Mouse (Mus musculus) lung, embryonic 16.5 days (tissue): ENCODE measurements around the gene Pheta1. TPM values are rescaled to one million over a fixed set of nuclear protein-coding genes. Genes with fewer than 3 reads are reported as not detected.

ENCODE experiments used
- ATAC-seq: fragments of 200-750 bp; cut with Nextera tagmentation; 2 replicates; pipeline ENCODE4 v1.8.0; 2017; ENCODE audit warnings: low read depth, mild to moderate bottlenecking, moderate library complexity
- H3K27ac ChIP-seq: fragments of 300-500 bp; sonication (generic); 2 replicates; pipeline ENCODE4 v1.5.1; 2014; ENCODE audit warnings: mild to moderate bottlenecking, control low read depth, low read length
- H3K27me3 ChIP-seq: fragments of 300-500 bp; sonication (generic); 2 replicates; pipeline ENCODE4 v1.6.1; 2014; ENCODE audit warnings: low read depth, low read length, mixed read lengths; ENCODE audit not compliant: control insufficient read depth, insufficient read depth
- H3K36me3 ChIP-seq: fragments of 300-500 bp; sonication (generic); 2 replicates; pipeline ENCODE4 v1.6.1; 2014; ENCODE audit warnings: low read length; ENCODE audit not compliant: control insufficient read depth, insufficient read depth
- H3K4me1 ChIP-seq: fragments of 300-500 bp; sonication (generic); replicated peaks from 2 replicates; pipeline ENCODE4 v1.6.1; 2014; ENCODE audit warnings: low read length, mixed read lengths; ENCODE audit not compliant: control insufficient read depth, insufficient read depth
- H3K4me2 ChIP-seq: fragments of 300-500 bp; sonication (generic); 2 replicates; pipeline ENCODE4 v1.6.1; 2014; ENCODE audit warnings: low read depth, low read length, control low read depth
- H3K4me3 ChIP-seq: fragments of 300-500 bp; sonication (generic); 2 replicates; pipeline ENCODE4 v1.5.1; 2014; ENCODE audit warnings: mild to moderate bottlenecking, low read length, control low read depth
- H3K9ac ChIP-seq: fragments of 300-500 bp; sonication (generic); 2 replicates; pipeline ENCODE4 v1.6.1; 2014; ENCODE audit warnings: low read length, control low read depth
- H3K9me3 ChIP-seq: fragments of 300-500 bp; sonication (generic); 2 replicates; pipeline ENCODE4 v1.6.1; 2016; ENCODE audit warnings: low read length; ENCODE audit not compliant: control insufficient read depth
- WGBS: fragments of 180-500 bp; shearing (Covaris S2); extraction: QIAGEN DNeasy Blood & Tissue Kit; methylation state at CpG from one replicate; pipeline ENCODE4 v1.1.7; 2014; 5-methylcytosine and 5-hydroxymethylcytosine counted together
- polyA plus RNA-seq: library from polyadenylated mRNA; unstranded; fragments of >200 nt; fragmentation: Nextera tagmentation; extraction: Ambion mirVana; gene quantifications from 2 replicates; pipeline ENCODE4 v1.2.1, GENCODE M21; 2015

Pheta1 gene
- polyA plus RNA-seq, 1 experiment from 2014 or later = 23.2 TPM

- Histone ChIP-seq H3K9me3 (no peaks in the 10 kb centered on the region), H3K27ac (no peak overlapping the region), H3K4me2 (no peak overlapping the region), H3K27me3 (no peaks in the 10 kb centered on the region), H3K4me1 (no peaks in the 10 kb centered on the region; the same call in 1 of the 2 replicates), H3K36me3 (peaks cover 59% of the 10 kb centered on the region), H3K9ac (no peak overlapping the region), H3K4me3 (no peak overlapping the region)
- ATAC-seq = no peak
- 78% methylated on average over 8 of the region's 8 CpGs for WGBS
These were observed 32.9 kb upstream of the Pheta1 start for GRCm38 (mm10) chr5:121815867-121816380.

- 98% methylated on average over 2 of the region's 2 CpGs for WGBS
- H3K4me1 ChIP-seq = no peaks in the 10 kb centered on the region
- no peak overlapping the region for H3K4me3 ChIP-seq
- peaks cover 53% of the 10 kb centered on the region for H3K36me3 ChIP-seq
- H3K9me3 ChIP-seq = no peaks in the 10 kb centered on the region
- no peaks in the 10 kb centered on the region for H3K27me3 ChIP-seq
- no peak for ATAC-seq
- H3K9ac ChIP-seq = no peak overlapping the region
- H3K4me2 ChIP-seq = no peak overlapping the region
- H3K27ac ChIP-seq = no peak overlapping the region
These were observed 32.2 kb upstream of the Pheta1 start for GRCm38 (mm10) chr5:121816611-121817010.

GRCm38 (mm10) chr5:121817551-121817950 is 31.2 kb upstream of the Pheta1 start:
- Histone ChIP-seq H3K36me3 (peaks cover 48% of the 10 kb centered on the region), H3K4me2 (no peak overlapping the region), H3K4me1 (no peaks in the 10 kb centered on the region), H3K9ac (no peak overlapping the region), H3K4me3 (no peak overlapping the region), H3K9me3 (no peaks in the 10 kb centered on the region), H3K27me3 (no peaks in the 10 kb centered on the region), H3K27ac (no peak overlapping the region)
- WGBS = 85% methylated on average over 9 of the region's 9 CpGs
- no peak for ATAC-seq

- WGBS = 89% methylated on average over 7 of the region's 7 CpGs
- no peaks in the 10 kb centered on the region for H3K9me3 ChIP-seq
- no peaks in the 10 kb centered on the region for H3K4me1 ChIP-seq
- H3K27ac ChIP-seq = no peak overlapping the region
- peaks cover 42% of the 10 kb centered on the region for H3K36me3 ChIP-seq
- H3K4me3 ChIP-seq = no peak overlapping the region
- no peak overlapping the region for H3K9ac ChIP-seq
- H3K27me3 ChIP-seq = no peaks in the 10 kb centered on the region
- no peak for ATAC-seq
- H3K4me2 ChIP-seq = no peak overlapping the region
These were observed 30.4 kb upstream of the Pheta1 start for GRCm38 (mm10) chr5:121818401-121818800.

- Histone ChIP-seq H3K27me3 (no peaks in the 10 kb centered on the region), H3K27ac (no peak overlapping the region), H3K4me2 (no peak overlapping the region), H3K9me3 (no peaks in the 10 kb centered on the region), H3K4me3 (no peak overlapping the region), H3K36me3 (peaks cover 37% of the 10 kb centered on the region), H3K4me1 (no peaks in the 10 kb centered on the region), H3K9ac (no peak overlapping the region)
- no peak for ATAC-seq
- WGBS = 91% methylated on average over 4 of the region's 4 CpGs
These were observed 29.9 kb upstream of the Pheta1 start for GRCm38 (mm10) chr5:121818862-121819261.

- Histone ChIP-seq H3K27ac (no peak overlapping the region), H3K4me3 (no peak overlapping the region), H3K4me2 (no peak overlapping the region), H3K27me3 (no peaks in the 10 kb centered on the region), H3K9ac (no peak overlapping the region), H3K9me3 (no peaks in the 10 kb centered on the region), H3K36me3 (peaks cover 33% of the 10 kb centered on the region), H3K4me1 (0 out of 2 replicates have a peak, but pooled peaks cover 3% of the 10 kb centered on the region)
- no peak for ATAC-seq
- WGBS = 88% methylated on average over 5 of the region's 5 CpGs
These were observed 29.2 kb upstream of the Pheta1 start for GRCm38 (mm10) chr5:121819559-121819958.

- H3K27ac ChIP-seq = no peak overlapping the region
- H3K4me1 ChIP-seq = 0 out of 2 replicates have a peak, but pooled peaks cover 3% of the 10 kb centered on the region
- no peak overlapping the region for H3K4me2 ChIP-seq
- 63% methylated on average over 2 of the region's 2 CpGs for WGBS
- H3K27me3 ChIP-seq = no peaks in the 10 kb centered on the region
- H3K9me3 ChIP-seq = no peaks in the 10 kb centered on the region
- H3K4me3 ChIP-seq = no peak overlapping the region
- no peak overlapping the region for H3K9ac ChIP-seq
- ATAC-seq = no peak
- peaks cover 33% of the 10 kb centered on the region for H3K36me3 ChIP-seq
These were observed 28.6 kb upstream of the Pheta1 start for GRCm38 (mm10) chr5:121820161-121820560.

- Histone ChIP-seq H3K27me3 (no peaks in the 10 kb centered on the region), H3K9ac (no peak overlapping the region), H3K4me1 (0 out of 2 replicates have a peak, but pooled peaks cover 3% of the 10 kb centered on the region), H3K4me2 (no peak overlapping the region), H3K9me3 (no peaks in the 10 kb centered on the region), H3K27ac (no peak overlapping the region), H3K4me3 (no peak overlapping the region), H3K36me3 (peaks cover 33% of the 10 kb centered on the region)
- ATAC-seq = no peak
- WGBS = 84% methylated on average over 3 of the region's 3 CpGs
These were observed 28.1 kb upstream of the Pheta1 start for GRCm38 (mm10) chr5:121820657-121821056.

GRCm38 (mm10) chr5:121821116-121821515 is 27.7 kb upstream of the Pheta1 start:
- no peak overlapping the region for H3K27ac ChIP-seq
- H3K4me3 ChIP-seq = no peak overlapping the region
- peaks cover 29% of the 10 kb centered on the region for H3K36me3 ChIP-seq
- H3K4me2 ChIP-seq = no peak overlapping the region
- 75% methylated on average over 5 of the region's 5 CpGs for WGBS
- no peak overlapping the region for H3K9ac ChIP-seq
- H3K9me3 ChIP-seq = no peaks in the 10 kb centered on the region
- no peaks in the 10 kb centered on the region for H3K27me3 ChIP-seq
- no peak for ATAC-seq
- 0 out of 2 replicates have a peak, but pooled peaks cover 3% of the 10 kb centered on the region for H3K4me1 ChIP-seq

GRCm38 (mm10) chr5:121821552-121821951 is 27.2 kb upstream of the Pheta1 start:
- Histone ChIP-seq H3K36me3 (peaks cover 25% of the 10 kb centered on the region), H3K4me2 (no peak overlapping the region), H3K27ac (no peak overlapping the region), H3K9me3 (no peaks in the 10 kb centered on the region), H3K4me1 (0 out of 2 replicates have a peak, but pooled peaks cover 3% of the 10 kb centered on the region), H3K9ac (no peak overlapping the region), H3K27me3 (no peaks in the 10 kb centered on the region), H3K4me3 (no peak overlapping the region)
- ATAC-seq = no peak
- 69% methylated on average over 5 of the region's 5 CpGs for WGBS
